Mouse (Mus musculus): ENCODE data around the gene Hcst. TPM values are rescaled to one million over a fixed set of nuclear protein-coding genes. Genes with fewer than 3 reads are reported as not detected.
A peak's percentile ranks its signal among the peaks of the same experiment; 100 is the strongest.

Hcst gene
- total RNA-seq, 2 experiments from 2014 or later = 0.88 TPM; not detected in 1

- DNase-seq = peak; percentile 69
Measured at GRCm38 (mm10) chr7:30431793-30432192, 12.1 kb upstream of the Hcst start.

- DNase-seq = no peak
Measured at GRCm38 (mm10) chr7:30430191-30430590, 10.5 kb upstream of the Hcst start.

- DNase-seq = no peak
Measured at GRCm38 (mm10) chr7:30429327-30429726, 9.7 kb upstream of the Hcst start.

GRCm38 (mm10) chr7:30423071-30423641, 3.5 kb upstream of the Hcst start:
- DNase-seq = no peak

- DNase-seq = no peak
Measured at GRCm38 (mm10) chr7:30422560-30422959, 2.9 kb upstream of the Hcst start.

GRCm38 (mm10) chr7:30421890-30422435, 2.3 kb upstream of the Hcst start:
- peak; percentile 79 for DNase-seq

- peak; percentile 62 for DNase-seq
Measured at GRCm38 (mm10) chr7:30421175-30421889, 1.7 kb upstream of the Hcst start, which contains the start of gene Nfkbid. Gene Nfkbid, plus strand, starts transcription at chr7:30421732.

- DNase-seq = no peak
Measured at GRCm38 (mm10) chr7:30420673-30421072, 1.0 kb upstream of the Hcst start.

GRCm38 (mm10) chr7:30417856-30418255, 1.8 kb downstream of the Hcst start:
- no peak for DNase-seq

GRCm38 (mm10) chr7:30413596-30413995, 6.1 kb downstream of the Hcst start, which contains the start of gene Tyrobp:
Gene Tyrobp, plus strand, starts transcription at chr7:30413760.
- DNase-seq = no peak

GRCm38 (mm10) chr7:30412735-30413147, 6.9 kb downstream of the Hcst start:
- no peak for DNase-seq

GRCm38 (mm10) chr7:30411023-30411422, 8.6 kb downstream of the Hcst start:
- DNase-seq = no peak

- DNase-seq = no peak
Measured at GRCm38 (mm10) chr7:30409789-30410188, 9.9 kb downstream of the Hcst start.

GRCm38 (mm10) chr7:30408639-30409038, 11.0 kb downstream of the Hcst start:
- no peak for DNase-seq

GRCm38 (mm10) chr7:30402343-30402742, 17.3 kb downstream of the Hcst start:
- no peak for DNase-seq

- no peak for DNase-seq
Measured at GRCm38 (mm10) chr7:30399671-30400070, 20.0 kb downstream of the Hcst start.

- no peak for DNase-seq
Measured at GRCm38 (mm10) chr7:30394871-30395270, 24.8 kb downstream of the Hcst start.

- peak; percentile 26 for DNase-seq
Measured at GRCm38 (mm10) chr7:30394379-30394778, 25.3 kb downstream of the Hcst start.

- DNase-seq = no peak
Measured at GRCm38 (mm10) chr7:30393631-30394030, 26.0 kb downstream of the Hcst start.

- no peak for DNase-seq
Measured at GRCm38 (mm10) chr7:30392746-30393520, 26.7 kb downstream of the Hcst start.

GRCm38 (mm10) chr7:30384106-30384505, 35.5 kb downstream of the Hcst start:
- no peak for DNase-seq

GRCm38 (mm10) chr7:30380061-30380460, 39.6 kb downstream of the Hcst start:
- no peak for DNase-seq

- peak; percentile 92 for DNase-seq
Measured at GRCm38 (mm10) chr7:30373501-30373962, 46.1 kb downstream of the Hcst start.
